Mouse (Mus musculus) lung, embryonic 15.5 days (tissue): Measurements from ENCODE around the gene Cyth4. TPM values are rescaled to one million over a fixed set of nuclear protein-coding genes. Genes with fewer than 3 reads are reported as not detected.

Experiments
- ATAC-seq: fragments of 200-750 bp; cut with Nextera tagmentation; 2 replicates; pipeline ENCODE4 v1.8.0; 2017; ENCODE audit warnings: moderate number of reproducible peaks, borderline replicate concordance; ENCODE audit not compliant: low FRiP score, low TSS enrichment; ENCODE audit errors: extremely low read depth
- H3K27ac ChIP-seq: fragments of 300-500 bp; sonication (generic); 2 replicates; pipeline ENCODE4 v1.5.1; 2015; ENCODE audit warnings: moderate library complexity, mild to moderate bottlenecking, inconsistent platforms
- H3K27me3 ChIP-seq: fragments of 300-500 bp; sonication (generic); 2 replicates; pipeline ENCODE4 v1.6.1; 2015; ENCODE audit warnings: inconsistent platforms
- H3K36me3 ChIP-seq: fragments of 300-500 bp; sonication (generic); 2 replicates; pipeline ENCODE4 v1.6.1; 2015; ENCODE audit warnings: inconsistent platforms
- H3K4me1 ChIP-seq: fragments of 300-500 bp; sonication (generic); 2 replicates; pipeline ENCODE4 v1.6.1; 2015; ENCODE audit warnings: inconsistent platforms
- H3K4me2 ChIP-seq: fragments of 300-500 bp; sonication (generic); 2 replicates; pipeline ENCODE4 v1.6.1; 2015; ENCODE audit warnings: inconsistent platforms, mild to moderate bottlenecking, moderate library complexity
- H3K4me3 ChIP-seq: fragments of 300-500 bp; sonication (generic); 2 replicates; pipeline ENCODE4 v1.5.1; 2015; ENCODE audit warnings: mild to moderate bottlenecking, inconsistent platforms
- H3K9ac ChIP-seq: fragments of 300-500 bp; sonication (generic); 2 replicates; pipeline ENCODE4 v1.6.1; 2015; ENCODE audit warnings: inconsistent platforms
- H3K9me3 ChIP-seq: fragments of 300-500 bp; sonication (generic); 2 replicates; pipeline ENCODE4 v1.6.1; 2016; ENCODE audit warnings: inconsistent platforms
- WGBS: fragments of 180-500 bp; shearing (Covaris S2); methylation state at CpG from one replicate; pipeline ENCODE4 v1.1.7; 2015; 5-methylcytosine and 5-hydroxymethylcytosine counted together
- polyA plus RNA-seq: library from polyadenylated mRNA; unstranded; fragments of >200 nt; fragmentation: Nextera tagmentation; extraction: Ambion mirVana; gene quantifications from 2 replicates; pipeline ENCODE4 v1.2.1, GENCODE M21; 2015

Gene Cyth4
- polyA plus RNA-seq, 1 experiment from 2014 or later, result 13.0 TPM

DNA sequence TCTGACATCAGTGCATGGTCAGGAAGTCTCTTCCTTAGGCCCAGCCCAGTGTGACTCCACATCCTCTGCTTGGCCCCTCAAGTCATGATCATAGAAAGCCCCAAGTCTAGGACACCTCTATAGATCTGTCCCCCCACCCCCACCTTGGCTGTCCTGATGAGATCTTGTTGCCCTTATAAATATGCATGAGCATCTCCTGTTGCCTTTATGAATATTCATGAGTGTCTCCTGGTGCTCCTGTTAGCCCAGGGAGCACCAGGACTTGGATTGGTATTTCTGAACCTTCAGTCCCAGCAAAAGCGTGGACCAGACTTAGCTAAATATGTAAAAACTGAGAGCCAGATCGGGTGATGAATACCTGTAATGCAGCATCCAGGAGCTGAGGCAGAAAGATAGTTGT lies 35.5 kb downstream of the Cyth4 start:
- no peak overlapping the region for H3K27ac ChIP-seq
- ATAC-seq, result no peak

DNA sequence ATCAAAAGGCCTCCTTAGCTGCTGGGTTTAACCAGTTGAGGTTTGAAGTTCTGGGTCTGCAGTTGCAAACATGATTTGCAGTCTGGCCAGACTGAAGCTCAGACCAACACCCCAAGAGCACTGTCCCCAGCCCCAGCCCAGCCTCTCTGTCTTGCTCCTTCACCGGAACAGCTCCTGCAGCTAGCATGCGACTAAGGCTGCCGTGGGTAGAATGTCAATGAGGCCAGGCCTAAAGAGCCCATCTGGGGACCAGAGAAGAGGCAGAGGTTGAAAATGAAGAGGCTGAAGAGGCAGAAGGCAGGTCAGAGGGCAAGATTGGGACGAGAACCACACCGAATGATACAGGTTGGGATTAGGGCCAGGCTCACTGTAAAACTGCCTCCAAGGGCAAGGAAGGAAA lies 36.6 kb downstream of the Cyth4 start:
- H3K27ac ChIP-seq, result no peak overlapping the region
- H3K4me2 ChIP-seq, result no peak overlapping the region
- H3K9ac ChIP-seq, result no peak overlapping the region
- no peaks in the 10 kb centered on the region for H3K9me3 ChIP-seq
- H3K4me1 ChIP-seq, result peaks cover 21% of the 10 kb centered on the region
- ATAC-seq, result no peak
- WGBS, result 72% methylated on average over 5 of the region's 5 CpGs
- no peaks in the 10 kb centered on the region; the same call in 1 of the 2 replicates for H3K27me3 ChIP-seq
- no peak overlapping the region for H3K4me3 ChIP-seq
- no peaks in the 10 kb centered on the region for H3K36me3 ChIP-seq

More for the DNA sequence above, 35.5 kb downstream of the Cyth4 start:
- H3K4me2 ChIP-seq, result no peak overlapping the region
- 56% methylated on average over 2 of the region's 2 CpGs for WGBS
- H3K9ac ChIP-seq, result no peak overlapping the region
- H3K4me1 ChIP-seq, result peaks cover 17% of the 10 kb centered on the region
- H3K9me3 ChIP-seq, result no peaks in the 10 kb centered on the region
- H3K36me3 ChIP-seq, result no peaks in the 10 kb centered on the region
- H3K4me3 ChIP-seq, result no peak overlapping the region
- H3K27me3 ChIP-seq, result no peaks in the 10 kb centered on the region

DNA sequence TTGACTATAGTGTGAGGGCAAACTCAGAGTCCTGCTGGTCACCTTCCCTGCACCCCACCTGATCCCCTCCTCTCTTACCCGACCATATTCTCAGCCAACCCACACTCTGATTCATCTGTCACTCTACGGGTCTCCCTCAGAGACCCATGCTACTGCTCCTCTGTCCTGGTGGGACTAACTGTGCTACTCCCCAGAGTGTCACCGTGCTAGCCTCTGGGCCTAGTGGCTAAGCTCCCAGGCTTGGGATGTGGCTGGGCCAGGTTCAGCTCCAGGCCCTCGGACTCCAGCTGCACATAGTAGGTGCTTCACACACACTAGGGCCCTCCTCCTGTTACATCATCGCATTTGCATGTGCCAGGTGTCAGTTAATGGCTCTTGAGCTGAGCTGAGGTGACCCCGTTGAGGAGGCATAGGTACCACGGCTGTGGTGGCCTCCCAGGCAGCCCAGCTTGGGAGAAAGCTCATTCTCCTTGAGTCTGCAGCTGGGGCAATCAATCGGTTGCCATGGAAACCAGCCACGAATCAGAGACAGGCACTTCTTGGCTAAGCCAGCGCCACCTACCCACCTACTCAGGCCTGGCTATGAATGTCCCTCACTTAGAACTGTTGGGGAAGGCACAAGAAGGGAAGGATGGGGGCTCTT lies 37.4 kb downstream of the Cyth4 start:
- peaks cover 25% of the 10 kb centered on the region for H3K4me1 ChIP-seq
- whole genome bisulfite sequencing, result 32% methylated on average over 10 of the region's 10 CpGs
- ATAC-seq, result no peak

DNA sequence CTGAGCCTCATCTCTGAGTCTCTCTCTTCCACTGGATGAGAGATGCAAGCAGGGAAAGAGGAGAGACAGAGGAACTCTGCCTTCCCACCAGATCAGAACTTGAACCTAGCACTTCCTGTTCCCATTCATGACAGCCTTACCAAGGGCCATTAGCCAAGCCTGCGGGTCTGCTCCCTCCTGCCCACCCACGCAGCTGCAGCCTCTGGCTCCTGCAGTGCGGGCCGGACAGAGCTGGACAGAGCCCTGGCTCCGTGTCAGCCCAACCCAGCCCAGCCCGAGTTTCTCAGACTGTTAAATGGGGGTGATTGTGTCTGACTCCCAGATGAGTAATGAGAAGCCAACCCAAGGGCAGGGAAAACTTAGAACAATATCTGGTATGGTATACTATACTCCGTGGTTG lies 38.4 kb downstream of the Cyth4 start:
- H3K27me3 ChIP-seq, result no peaks in the 10 kb centered on the region; the same call in 1 of the 2 replicates
- WGBS, result 19% methylated on average over 7 of the region's 7 CpGs

More for the DNA sequence above, 37.4 kb downstream of the Cyth4 start:
- Histone ChIP-seq H3K4me2 (no peak overlapping the region), H3K9ac (no peak overlapping the region), H3K9me3 (no peaks in the 10 kb centered on the region), H3K27ac (no peak overlapping the region), H3K4me3 (no peak overlapping the region), H3K27me3 (no peaks in the 10 kb centered on the region; the same call in 1 of the 2 replicates), H3K36me3 (no peaks in the 10 kb centered on the region)

DNA sequence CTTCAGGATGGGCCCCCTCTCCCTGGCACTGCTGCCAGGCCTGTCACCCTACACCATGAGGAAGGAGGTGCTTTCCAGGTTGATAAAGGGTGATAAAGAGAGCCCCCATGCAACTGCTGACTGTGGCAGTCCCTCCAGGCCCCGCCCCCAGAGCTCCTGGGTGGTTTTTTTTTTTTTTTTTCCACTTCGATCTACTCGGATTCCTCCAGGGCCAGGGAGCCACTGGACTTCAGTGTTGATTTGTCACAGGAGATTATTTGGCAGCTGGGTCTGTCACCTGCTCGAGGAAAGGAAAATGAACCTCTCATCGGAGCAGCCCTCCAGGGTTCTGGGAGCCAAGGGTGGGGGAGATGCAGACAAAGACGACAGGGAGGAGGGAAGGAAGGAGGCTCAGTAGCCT lies 46.8 kb downstream of the Cyth4 start:
- H3K36me3 ChIP-seq, result no peaks in the 10 kb centered on the region
- no peak for ATAC-seq
- H3K9me3 ChIP-seq, result no peaks in the 10 kb centered on the region
- no peak overlapping the region for H3K4me2 ChIP-seq
- H3K27me3 ChIP-seq, result peaks cover 5% of the 10 kb centered on the region
- H3K4me1 ChIP-seq, result peaks cover 2% of the 10 kb centered on the region; the same call in 1 of the 2 replicates
- no peak overlapping the region for H3K27ac ChIP-seq
- H3K9ac ChIP-seq, result no peak overlapping the region
- 19% methylated on average over 6 of the region's 6 CpGs for WGBS
- no peak overlapping the region for H3K4me3 ChIP-seq

More for the DNA sequence above, 38.4 kb downstream of the Cyth4 start:
- Histone ChIP-seq H3K27ac (no peak overlapping the region), H3K4me1 (peaks cover 25% of the 10 kb centered on the region), H3K4me3 (no peak overlapping the region), H3K4me2 (no peak overlapping the region), H3K9me3 (no peaks in the 10 kb centered on the region), H3K36me3 (no peaks in the 10 kb centered on the region), H3K9ac (no peak overlapping the region)
- ATAC-seq, result peak; percentile 63; the same call in 1 of the 2 replicates

DNA sequence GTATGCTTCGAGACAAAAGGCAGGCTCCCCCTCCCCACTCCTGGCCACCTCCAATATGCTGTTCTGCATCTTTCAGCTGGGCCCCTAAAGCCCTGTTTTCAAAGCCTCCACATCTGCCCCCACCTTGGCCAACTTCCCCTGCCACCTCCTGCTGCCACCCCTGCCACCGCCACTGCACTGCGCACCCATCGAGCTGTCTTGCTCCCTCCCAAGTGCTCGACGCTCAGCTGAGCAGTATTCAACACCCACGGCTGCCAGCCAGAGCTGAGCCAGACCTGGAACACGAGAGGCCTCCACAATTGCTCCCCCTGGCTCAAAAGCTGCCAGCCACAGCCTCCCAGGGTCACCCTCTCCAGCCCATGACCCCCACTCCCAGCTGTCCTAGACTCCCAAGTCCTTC lies 47.8 kb downstream of the Cyth4 start:
- H3K27ac ChIP-seq, result no peak overlapping the region
- peaks cover 5% of the 10 kb centered on the region for H3K27me3 ChIP-seq
- no peak overlapping the region for H3K4me3 ChIP-seq
- no peak overlapping the region for H3K4me2 ChIP-seq
- H3K9me3 ChIP-seq, result no peaks in the 10 kb centered on the region
- no peak overlapping the region for H3K9ac ChIP-seq
- ATAC-seq, result no peak
- WGBS, result 51% methylated on average over 8 of the region's 8 CpGs
- H3K36me3 ChIP-seq, result no peaks in the 10 kb centered on the region
- H3K4me1 ChIP-seq, result no peaks in the 10 kb centered on the region

DNA sequence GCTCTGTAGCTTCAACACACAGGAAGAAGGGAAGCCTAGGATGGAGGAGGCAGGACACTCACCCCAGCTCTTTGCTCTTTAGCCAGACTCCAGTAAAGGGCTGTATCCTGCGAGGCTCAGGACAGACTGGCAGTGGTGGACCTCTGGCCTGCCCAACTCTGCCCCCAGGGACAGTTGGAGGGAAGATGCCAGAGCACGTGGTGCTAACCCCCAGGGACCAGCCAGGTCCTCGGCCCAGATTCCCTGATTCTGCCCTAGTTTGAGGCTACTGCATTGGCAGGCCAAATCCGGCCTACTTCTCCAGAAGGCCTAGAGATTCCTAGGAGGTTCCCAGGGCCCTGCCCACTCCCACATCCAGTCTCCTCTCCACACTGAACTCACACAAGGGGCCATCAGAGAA lies 50.9 kb downstream of the Cyth4 start:
- Histone ChIP-seq H3K9ac (no peak overlapping the region), H3K4me2 (no peak overlapping the region), H3K27ac (no peak overlapping the region), H3K4me3 (no peak overlapping the region), H3K9me3 (no peaks in the 10 kb centered on the region), H3K36me3 (no peaks in the 10 kb centered on the region), H3K4me1 (no peaks in the 10 kb centered on the region), H3K27me3 (peaks cover 5% of the 10 kb centered on the region)
- WGBS, result 70% methylated on average over 4 of the region's 4 CpGs
- no peak for ATAC-seq

DNA sequence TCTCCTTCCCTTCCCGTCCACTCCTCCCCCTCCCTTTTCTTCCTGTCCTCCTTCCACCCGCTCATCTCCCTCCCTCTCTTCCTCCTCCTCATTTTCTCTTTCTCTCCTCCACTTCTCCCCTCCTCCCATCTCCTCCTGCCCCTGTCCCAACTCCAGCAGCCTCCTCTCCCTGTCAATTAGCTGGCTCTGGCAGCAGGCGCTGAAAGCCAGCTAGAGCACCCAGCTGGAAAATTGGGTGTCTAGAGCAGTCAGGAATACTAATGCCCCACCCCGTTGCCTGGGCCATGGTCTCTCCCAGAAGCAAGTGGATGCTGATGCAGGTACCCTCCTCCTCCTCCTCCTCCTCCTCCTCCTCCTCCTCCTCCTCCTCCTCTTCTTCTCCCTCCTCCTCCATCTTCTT lies 54.3 kb downstream of the Cyth4 start:
- no peaks in the 10 kb centered on the region for H3K27me3 ChIP-seq
- H3K27ac ChIP-seq, result no peak overlapping the region
- no peaks in the 10 kb centered on the region for H3K4me1 ChIP-seq
- no peak overlapping the region for H3K9ac ChIP-seq
- no peak for ATAC-seq
- H3K4me3 ChIP-seq, result no peak overlapping the region
- no peaks in the 10 kb centered on the region for H3K9me3 ChIP-seq
- no peaks in the 10 kb centered on the region for H3K36me3 ChIP-seq
- 28% methylated on average over 4 of the region's 4 CpGs for WGBS
- no peak overlapping the region for H3K4me2 ChIP-seq

DNA sequence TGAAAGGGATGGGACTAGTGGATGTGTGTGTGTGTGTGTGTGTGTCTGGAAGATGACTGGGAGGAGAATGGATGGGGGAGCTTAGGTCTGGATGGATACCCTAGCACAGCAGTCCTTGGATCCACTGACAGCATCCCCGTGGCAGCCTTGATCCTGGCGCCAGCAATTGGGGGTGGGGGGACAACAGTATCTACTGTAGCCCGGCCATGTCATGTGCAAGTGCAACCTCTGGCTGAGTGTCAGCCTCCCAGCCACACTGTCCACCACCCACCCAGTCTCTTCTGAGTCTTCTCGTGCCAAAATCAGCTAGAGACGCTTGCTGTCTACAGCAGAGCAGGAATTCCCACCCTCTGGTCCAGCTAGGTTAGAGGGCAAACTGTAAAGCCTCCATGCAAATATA lies 67.4 kb downstream of the Cyth4 start:
- Histone ChIP-seq H3K27me3 (no peaks in the 10 kb centered on the region), H3K4me3 (no peak overlapping the region), H3K9ac (no peak overlapping the region), H3K4me2 (no peak overlapping the region), H3K27ac (no peak overlapping the region), H3K4me1 (peaks cover 7% of the 10 kb centered on the region), H3K9me3 (no peaks in the 10 kb centered on the region), H3K36me3 (no peaks in the 10 kb centered on the region)
- 29% methylated on average over 5 of the region's 5 CpGs for WGBS
- ATAC-seq, result peak; percentile 79

DNA sequence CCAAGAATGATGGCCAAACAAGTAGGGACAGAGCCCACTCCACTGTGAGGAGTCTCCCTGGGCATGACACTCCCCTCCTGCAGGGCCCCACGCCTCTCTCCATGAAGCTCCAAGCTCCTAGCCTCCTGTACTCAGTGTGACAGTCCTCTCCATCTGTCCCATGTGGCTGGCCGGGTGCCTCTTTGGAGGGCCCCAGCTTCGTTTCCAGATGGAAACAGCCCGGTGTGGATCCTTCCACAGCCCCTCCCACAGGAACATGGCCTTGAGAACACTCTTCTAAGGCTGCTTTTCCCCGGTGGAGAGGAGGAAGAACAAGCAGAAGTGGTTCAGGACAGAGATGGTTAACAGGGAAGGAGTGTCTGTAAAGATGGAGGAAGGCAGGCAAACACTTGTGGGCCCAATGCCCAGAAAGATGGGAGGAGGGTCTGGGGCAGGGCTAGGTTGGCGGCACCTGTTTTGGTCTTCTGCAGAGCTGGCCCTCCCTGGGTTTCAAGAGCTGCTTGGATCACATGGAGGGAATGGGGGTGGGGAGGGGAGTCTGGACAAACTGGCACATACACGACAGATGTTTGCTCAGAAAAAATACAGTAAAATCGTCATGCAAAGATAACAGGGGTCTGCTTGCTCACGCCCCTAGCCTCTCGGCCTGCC lies 72.5 kb downstream of the Cyth4 start:
- no peaks in the 10 kb centered on the region for H3K36me3 ChIP-seq
- no peak overlapping the region for H3K4me3 ChIP-seq
- H3K9me3 ChIP-seq, result no peaks in the 10 kb centered on the region
- H3K27me3 ChIP-seq, result peaks cover 37% of the 10 kb centered on the region
- H3K9ac ChIP-seq, result no peak overlapping the region
- ATAC-seq, result peak; percentile 47
- H3K4me2 ChIP-seq, result no peak overlapping the region
- 24% methylated on average over 10 of the region's 10 CpGs for WGBS
- peak overlapping the region; percentile 31; the same call in 1 of the 2 replicates for H3K27ac ChIP-seq
- peaks cover 26% of the 10 kb centered on the region for H3K4me1 ChIP-seq

DNA sequence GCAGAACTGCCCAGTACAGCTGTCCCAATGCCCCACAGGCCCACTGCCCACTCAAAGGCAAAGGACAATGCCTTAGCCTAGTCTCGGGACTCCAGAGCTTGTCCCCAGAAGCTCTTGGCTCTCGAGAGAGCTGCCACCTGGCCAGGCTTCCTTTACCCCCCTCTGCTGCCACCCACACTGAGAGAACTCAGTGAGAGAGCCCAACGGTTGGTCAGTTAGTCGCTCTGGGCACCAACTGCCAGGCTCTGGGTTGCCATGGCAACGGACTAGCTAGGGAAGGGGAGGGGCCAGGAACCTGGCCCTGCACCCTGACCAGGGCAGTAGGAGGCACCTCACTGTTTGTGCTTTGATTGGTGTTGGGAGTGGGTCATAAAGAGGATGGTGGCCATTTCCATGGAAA lies 73.5 kb downstream of the Cyth4 start:
- H3K36me3 ChIP-seq, result no peaks in the 10 kb centered on the region
- no peaks in the 10 kb centered on the region for H3K9me3 ChIP-seq
- no peak overlapping the region for H3K4me2 ChIP-seq
- no peak overlapping the region for H3K9ac ChIP-seq
- H3K27ac ChIP-seq, result peak overlapping the region; percentile 31; the same call in 1 of the 2 replicates
- H3K4me1 ChIP-seq, result peaks cover 23% of the 10 kb centered on the region
- no peak overlapping the region for H3K4me3 ChIP-seq
- H3K27me3 ChIP-seq, result peaks cover 44% of the 10 kb centered on the region
- 0 out of 2 replicates have a peak, but pooled peaks have one; percentile 24 for ATAC-seq
- WGBS, result 31% methylated on average over 5 of the region's 5 CpGs
